Comparison of ENCODE assay signal across 15 mouse cellular contexts in genomic region chr5:146709361-146709760, GRCm38 (mm10).
"Had no signal": no experiment of that assay in that cellular context is flagged by ENCODE, and none has a peak within 500 bp of the region (broad histone marks: within the 10 kb centered on the region; RNA-seq: fewer than 3 reads in every experiment).

No protein-coding gene starts in this region.

- H3K4me2 ChIP-seq: limb, embryonic 13.5 days had no signal

- H3K27me3 ChIP-seq: limb, embryonic 13.5 days had no signal

- H3K9me3 ChIP-seq: limb, embryonic 13.5 days had no signal

- DNase-seq: kidney, adult 18-20 months; kidney, postnatal 36 days; left cerebral cortex, postnatal 4 days; lung, adult 18-20 months; lung, postnatal 4 days; midbrain, embryonic 14.5 days; right cerebral cortex, adult 18-20 months; right cerebral cortex, postnatal 25 days; thymus, adult 18-20 months; thymus, postnatal 14 days had no signal

- H3K9ac ChIP-seq: limb, embryonic 13.5 days; liver, embryonic 14.5 days had no signal

- H3K36me3 ChIP-seq: limb, embryonic 13.5 days; midbrain, embryonic 10.5 days had no signal

- H3K27ac ChIP-seq: layer of hippocampus, adult 2 months; limb, embryonic 13.5 days; liver, embryonic 14.5 days; midbrain, embryonic 10.5 days had no signal

- ATAC-seq: lung, postnatal 0 days had no signal

- H3K4me3 ChIP-seq: layer of hippocampus, adult 2 months; limb, embryonic 13.5 days; midbrain, embryonic 10.5 days had no signal
